Mouse (Mus musculus): ENCODE results near the gene Rpl24.

DNA sequence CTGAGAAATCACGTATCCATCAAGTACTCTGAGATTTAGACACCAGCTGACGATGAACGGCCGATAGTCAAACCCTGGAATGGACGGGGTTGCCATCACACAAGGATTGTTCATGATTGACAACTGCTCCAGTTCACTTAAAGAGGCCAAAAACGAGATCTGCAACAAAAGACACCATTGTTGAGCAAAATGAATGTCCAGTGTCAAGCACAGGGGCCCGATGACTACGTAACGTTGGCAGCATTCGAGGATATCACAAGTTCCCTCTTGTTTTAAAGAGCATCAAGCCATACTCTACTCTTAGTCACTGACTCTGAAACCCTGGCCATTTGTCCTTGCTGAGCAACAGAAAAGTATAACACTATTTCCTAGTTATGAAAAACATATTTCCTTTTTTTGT lies 44.0 kb upstream of the Rpl24 start:
- TF ChIP-seq GATA1 (IDR thresholded peaks at IDR 0.05; ENCODE audit: low read length) (no peak), TAL1 (IDR thresholded peaks at IDR 0.05; ENCODE audit: low read length) (no peak)

All from erythroblast, embryonic 14.5 days (primary cell).